Mouse (Mus musculus): ENCODE measurements around the gene Zfp114.

Gene Zfp114

GRCm38 (mm10) chr7:24174618-24175336, at the start of gene Zfp114:
TSS of gene Zfp114 (plus strand) at chr7:24175060.
- DNase-seq (ENCODE audit: low read depth): peak; percentile 30

GRCm38 (mm10) chr7:24133425-24133995, 41.4 kb upstream of the Zfp114 start:
- no peak for DNase-seq (ENCODE audit: low read depth)

DNA sequence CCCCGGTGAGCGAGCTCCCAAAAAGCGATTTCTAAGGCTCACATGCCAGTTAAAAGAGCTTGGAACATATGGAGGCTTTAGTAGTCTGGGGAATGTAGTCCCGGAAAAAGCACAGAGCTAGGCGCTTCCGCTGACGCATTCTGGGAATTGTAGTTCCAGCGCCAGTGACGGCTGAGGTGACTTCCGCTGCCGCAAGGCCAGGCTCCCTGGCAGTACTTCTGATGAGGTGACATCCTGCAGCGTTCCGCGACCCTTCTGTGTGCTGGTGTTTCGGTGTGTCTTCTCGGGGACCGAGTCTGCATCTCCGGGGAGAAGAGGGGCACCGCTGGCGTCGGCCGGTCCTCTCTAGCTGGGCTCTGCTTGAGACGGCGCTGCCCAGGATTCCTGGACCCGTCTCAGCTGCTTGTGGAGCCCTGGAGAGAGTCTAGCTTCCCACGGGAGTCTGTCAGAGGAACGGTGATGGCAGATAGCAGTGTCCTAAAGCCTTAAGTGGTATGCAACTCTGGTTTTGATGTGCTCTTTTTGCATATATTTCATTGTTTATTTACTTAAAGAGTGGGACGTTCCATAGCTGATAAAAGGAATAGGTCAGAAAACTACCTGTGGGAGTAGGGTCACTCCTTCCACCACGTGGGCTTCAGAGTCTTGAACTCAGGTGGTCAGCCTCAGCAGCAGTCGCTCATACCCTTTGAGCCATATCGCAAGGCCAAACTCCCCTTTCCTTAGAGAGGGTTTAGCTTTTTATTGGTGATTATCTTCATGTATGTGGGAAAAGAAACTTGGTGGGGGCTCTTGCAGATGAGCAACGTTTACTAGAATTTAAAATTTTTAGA, 40.6 kb upstream of the Zfp114 start, which contains the start of gene Zfp235:
TSS of gene Zfp235 (plus strand) at position 174 of the 833 bp plus-strand sequence.
- DNase-seq (ENCODE audit: low read depth): peak; percentile 80

DNA sequence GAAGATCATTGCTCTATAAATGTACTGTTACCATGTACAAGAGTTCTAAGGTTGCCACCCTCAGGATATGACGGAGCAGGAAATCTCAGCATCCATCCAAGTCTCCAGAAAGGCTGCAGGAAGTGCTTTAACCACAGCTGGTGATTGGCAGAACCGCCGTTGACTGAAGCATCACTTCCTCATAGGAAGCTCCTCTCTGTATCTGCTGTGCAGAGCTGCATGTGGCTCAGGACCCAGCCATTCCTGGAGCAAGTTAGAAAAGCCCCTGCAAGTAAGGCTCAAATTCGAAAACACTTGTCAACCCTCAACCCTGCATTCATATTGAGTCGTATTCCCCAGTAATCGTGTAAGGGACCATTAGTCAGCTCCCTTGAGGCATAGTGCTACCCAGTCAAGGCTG, 32.3 kb upstream of the Zfp114 start:
- DNase-seq (ENCODE audit: low read depth): no peak

- no peak for DNase-seq (ENCODE audit: low read depth)
Measured at GRCm38 (mm10) chr7:24153272-24153671, 21.6 kb upstream of the Zfp114 start.

- no peak for DNase-seq (ENCODE audit: low read depth)
Measured at GRCm38 (mm10) chr7:24172191-24172590, 2.7 kb upstream of the Zfp114 start.

DNA sequence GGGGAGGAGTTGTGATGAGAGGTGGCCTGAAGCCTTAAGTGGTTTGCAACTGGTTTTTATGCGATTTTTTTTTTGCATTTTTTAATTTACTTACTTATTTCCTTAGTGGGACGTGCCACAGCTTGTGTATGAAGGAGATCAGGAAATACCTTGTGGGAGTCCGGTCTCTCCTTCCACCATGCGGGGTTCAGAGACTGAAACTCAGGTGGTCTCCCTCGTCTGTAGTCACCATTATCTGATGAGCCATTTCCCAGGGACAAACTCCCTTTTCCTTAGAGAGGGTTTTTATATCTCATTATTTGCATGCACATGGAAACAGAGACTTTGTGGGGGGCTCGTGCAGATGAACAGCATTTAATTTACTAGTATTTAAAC, 464 bp downstream of the Zfp114 start:
- no peak for DNase-seq (ENCODE audit: low read depth)

DNA sequence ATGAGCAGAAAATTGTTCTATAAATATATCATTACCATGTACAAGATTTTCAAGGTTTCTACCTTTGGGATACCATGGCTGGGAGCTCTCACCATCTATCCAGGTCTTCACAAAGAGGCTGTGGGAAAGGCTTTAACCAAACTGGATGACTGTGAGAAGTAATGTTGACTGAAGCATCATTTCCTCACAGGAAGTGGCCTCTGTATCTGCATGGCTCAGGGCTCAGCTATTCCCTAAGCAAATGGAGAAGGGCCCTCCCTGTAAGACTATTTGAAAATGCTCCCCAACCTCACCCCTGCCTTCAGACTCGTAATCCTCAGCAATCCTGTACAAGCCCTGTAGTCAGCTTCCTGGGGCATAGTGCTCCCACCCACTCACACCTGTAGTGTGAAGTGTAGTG, 12.8 kb downstream of the Zfp114 start:
- DNase-seq (ENCODE audit: low read depth): no peak

GRCm38 (mm10) chr7:24188901-24189570, 14.2 kb downstream of the Zfp114 start:
- no peak for DNase-seq (ENCODE audit: low read depth)

GRCm38 (mm10) chr7:24189571-24189944, 14.7 kb downstream of the Zfp114 start:
- DNase-seq (ENCODE audit: low read depth): no peak

DNA sequence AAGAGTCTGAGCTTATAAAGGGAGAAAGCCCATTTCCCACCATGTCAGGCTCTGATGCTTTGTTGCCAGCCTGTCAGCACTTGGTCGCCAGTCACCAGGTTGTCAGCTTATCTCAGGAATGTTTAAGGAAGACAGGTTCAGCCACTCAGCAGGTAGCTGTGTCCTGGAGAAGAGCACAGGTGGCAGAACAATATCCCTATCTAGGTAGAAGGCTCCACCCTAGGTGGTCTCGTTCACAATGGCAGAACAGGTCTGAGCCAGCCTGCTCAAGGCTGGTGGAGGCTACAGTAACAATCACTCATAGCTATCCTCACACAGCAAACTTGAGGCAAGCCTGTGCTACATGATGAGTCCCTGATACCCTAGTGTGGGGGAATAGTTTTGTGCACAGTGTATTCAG, 16.5 kb downstream of the Zfp114 start:
- no peak for DNase-seq (ENCODE audit: low read depth)

DNA sequence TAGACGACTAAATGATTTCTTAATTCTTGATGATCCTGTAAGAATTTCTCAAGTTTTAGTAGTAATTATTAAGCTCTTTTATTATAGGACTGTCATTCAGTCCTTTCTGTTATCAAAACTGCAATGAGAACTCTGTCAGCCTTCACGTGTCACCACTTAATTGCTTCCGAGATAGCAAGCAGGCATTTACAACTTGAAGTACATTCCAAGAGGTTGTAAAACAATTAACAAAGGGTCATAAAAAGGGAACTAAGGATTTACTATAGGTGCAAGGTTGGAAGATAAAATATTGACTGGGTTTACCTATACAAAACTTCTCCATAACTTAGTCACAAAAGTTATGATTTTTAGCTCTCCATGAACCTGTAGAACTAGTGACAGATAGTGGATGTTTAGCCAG, 18.3 kb downstream of the Zfp114 start:
- no peak for DNase-seq (ENCODE audit: low read depth)

- DNase-seq (ENCODE audit: low read depth): no peak
Measured at GRCm38 (mm10) chr7:24196961-24197360, 22.1 kb downstream of the Zfp114 start.

DNA sequence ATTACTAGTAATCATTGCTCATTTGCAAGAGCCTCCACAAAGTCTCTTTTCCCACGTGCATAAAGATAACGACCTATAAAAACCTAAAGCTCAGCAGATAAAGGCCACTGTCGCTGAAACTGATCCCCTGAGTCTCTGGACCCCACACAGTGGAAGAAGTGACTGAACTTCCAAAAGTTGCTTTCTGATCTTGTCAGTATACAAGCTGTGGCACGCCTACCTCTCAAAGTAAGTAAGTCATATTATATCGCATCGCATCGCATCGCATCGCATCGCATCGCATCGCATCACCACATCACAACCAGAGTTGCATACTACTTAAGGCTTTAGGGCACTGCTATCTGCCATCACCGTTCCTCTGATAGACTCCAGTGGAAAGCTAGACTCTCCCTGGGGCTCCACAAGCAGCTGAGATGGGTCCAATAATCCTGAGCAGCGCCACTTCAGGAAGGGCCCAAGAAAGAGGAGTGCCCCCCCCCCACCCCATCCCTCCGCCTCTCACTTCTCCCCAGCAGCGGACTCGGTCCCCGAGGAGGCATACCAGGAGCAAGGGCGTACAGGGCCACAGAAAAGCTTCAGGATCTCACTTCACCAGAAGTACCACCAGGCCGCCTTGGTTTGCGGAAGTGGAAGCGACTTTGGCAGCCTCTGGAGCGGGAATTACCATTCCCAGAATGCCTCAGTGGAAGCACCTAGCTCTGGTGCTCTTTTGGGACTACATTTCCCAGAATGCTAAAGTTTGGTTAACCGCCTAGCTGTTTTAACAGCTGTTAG, 32.8 kb downstream of the Zfp114 start:
- DNase-seq (ENCODE audit: low read depth): peak; percentile 13

GRCm38 (mm10) chr7:24208282-24208886, 33.5 kb downstream of the Zfp114 start:
- no peak for DNase-seq (ENCODE audit: low read depth)

- DNase-seq (ENCODE audit: low read depth): no peak
Measured at GRCm38 (mm10) chr7:24210296-24210695, 35.4 kb downstream of the Zfp114 start.

- DNase-seq (ENCODE audit: low read depth): no peak
Measured at GRCm38 (mm10) chr7:24211343-24211742, 36.5 kb downstream of the Zfp114 start, which contains the start of gene Zfp111. TSS of gene Zfp111 (minus strand) at chr7:24211443.

Measured in c-Kit-positive CD71-positive TER-119-negative erythroid progenitor cells, embryonic 14.5 days (primary cell).